Mouse (Mus musculus): Measurements from ENCODE around the gene Glud1.

DNA sequence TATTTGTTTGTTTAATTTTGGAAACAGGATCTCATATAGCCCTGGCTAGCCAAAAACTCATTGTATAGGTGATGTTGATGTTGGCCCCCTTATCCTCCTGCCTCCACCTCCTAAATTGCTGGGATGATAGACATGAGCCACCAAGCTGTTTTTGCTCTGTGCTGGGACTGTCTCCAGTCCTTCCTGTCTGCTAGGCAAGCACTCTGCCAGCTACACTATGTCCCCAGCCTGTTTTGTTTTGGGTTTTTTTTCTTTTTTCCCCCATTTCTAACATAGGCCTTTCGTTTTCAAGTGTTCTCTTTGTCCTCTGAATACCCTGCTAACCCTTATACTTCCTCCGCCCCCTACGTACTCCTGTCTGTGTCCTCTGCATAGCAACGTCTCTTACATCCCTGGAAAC lies 82.8 kb downstream of the Glud1 start:
- TF ChIP-seq CTCF (IDR thresholded peaks at IDR 0.05; ENCODE audit: borderline replicate concordance, control insufficient read depth, extremely low read depth, insufficient read depth, low read length, poor library complexity) (no peak), POLR2A (IDR thresholded peaks at IDR 0.05; ENCODE audit: control insufficient read depth, extremely low read depth, insufficient read depth, low read length, poor library complexity) (no peak)
